In genomic region chr10:79890670-79891069, GRCm38 (mm10) we compare ENCODE assay signal across 17 mouse cellular contexts. TPM values are rescaled to one million over a fixed set of nuclear protein-coding genes. Genes with fewer than 3 reads are reported as not detected.
DNase-seq lines count a peak whose midpoint lies in the region; ATAC-seq and TF ChIP-seq lines count a peak whose summit lies in the region.
"Had no signal": no experiment of that assay in that cellular context is flagged by ENCODE, and none has a peak within 500 bp of the region (broad histone marks: within the 10 kb centered on the region; RNA-seq: fewer than 3 reads in every experiment).

Gene Cfd (plus strand): TSS chr10:79890853.

- WGBS in forebrain, embryonic 10.5 days, result 55% methylated on average over 5 of the region's 5 CpGs
- 38% methylated on average over 5 of the region's 5 CpGs for WGBS in forebrain, embryonic 12.5 days
- 42% methylated on average over 5 of the region's 5 CpGs for WGBS in lung, adult 2 months

- H3K4me1 ChIP-seq in forebrain, embryonic 10.5 days, result 0 out of 2 replicates have a peak, but pooled peaks cover 4% of the 10 kb centered on the region
- no peaks in the 10 kb centered on the region for H3K4me1 ChIP-seq in forebrain, embryonic 12.5 days
- no peaks in the 10 kb centered on the region for H3K4me1 ChIP-seq in lung, adult 2 months (ENCODE audit: control insufficient read depth, insufficient read depth, low read length)
- H3K4me1 ChIP-seq: midbrain, embryonic 12.5 days had no signal

- no peak within 1 kb of the TSS for H3K4me2 ChIP-seq in forebrain, embryonic 12.5 days
- H3K4me2 ChIP-seq: liver, embryonic 11.5 days; midbrain, embryonic 12.5 days had no signal

- TF ChIP-seq CTCF in lung, adult 2 months (IDR thresholded peaks at IDR 0.05; ENCODE audit: insufficient read depth, low read length), result no peak

- no peak for DNase-seq in forebrain, embryonic 10.5 days (ENCODE audit: extremely low spot score, low spot score)
- DNase-seq in lung, adult 2 months, result no peak
- no peak for DNase-seq in lung, postnatal 36 days
- no peak for DNase-seq in adrenal gland, postnatal 36 days
- no peak for DNase-seq in gastrocnemius, postnatal 36 days
- no peak for DNase-seq in frontal cortex, adult 2 months (ENCODE audit: extremely low spot score in 1 of 2, low spot score in 1 of 2)
- no peak for DNase-seq in kidney, postnatal 10 days
- DNase-seq: kidney, adult 8-10 months; lung, postnatal 10 days; right cerebral cortex, postnatal 4 days had no signal

- H3K4me3 ChIP-seq in forebrain, embryonic 10.5 days, result 0 out of 2 replicates have a peak within 1 kb of the TSS, but pooled peaks have one; percentile 9
- H3K4me3 ChIP-seq in forebrain, embryonic 12.5 days (replicated peaks), result no peak within 1 kb of the TSS
- no peak within 1 kb of the TSS for H3K4me3 ChIP-seq in lung, adult 2 months (replicated peaks; ENCODE audit: extremely low read depth, low read depth, low read length)
- H3K4me3 ChIP-seq: layer of hippocampus, adult 2 months; midbrain, embryonic 12.5 days had no signal

- no peak for ATAC-seq in forebrain, embryonic 12.5 days (ENCODE audit: low FRiP score)

- no peak within 1 kb of the TSS for H3K9ac ChIP-seq in forebrain, embryonic 12.5 days
- H3K9ac ChIP-seq: midbrain, embryonic 12.5 days had no signal

- intact Hi-C loops in gastrocnemius, postnatal 36 days (cut with DNase I), result loop anchor here (2.0 kb wide), 1 partner anchor 66 kb away; no protein-coding TSS in a partner anchor

- H3K27me3 ChIP-seq in forebrain, embryonic 10.5 days (ENCODE audit: poor library complexity, severe bottlenecking), result peaks cover 73% of the 10 kb centered on the region
- H3K27me3 ChIP-seq in forebrain, embryonic 12.5 days, result peaks cover 41% of the 10 kb centered on the region

- H3K36me3 ChIP-seq in forebrain, embryonic 10.5 days (replicated peaks), result peaks cover 14% of the 10 kb centered on the region
- H3K36me3 ChIP-seq in forebrain, embryonic 12.5 days (replicated peaks), result peaks cover 14% of the 10 kb centered on the region

- TF ChIP-seq POLR2A in lung, adult 2 months (IDR thresholded peaks at IDR 0.05; ENCODE audit: borderline replicate concordance, extremely low read depth, low read depth, low read length), result no peak

- H3K9me3 ChIP-seq in forebrain, embryonic 10.5 days, result no peaks in the 10 kb centered on the region
- H3K9me3 ChIP-seq in forebrain, embryonic 12.5 days, result no peaks in the 10 kb centered on the region
- H3K9me3 ChIP-seq: midbrain, embryonic 12.5 days had no signal

- no peak within 1 kb of the TSS for H3K27ac ChIP-seq in forebrain, embryonic 10.5 days
- no peak within 1 kb of the TSS for H3K27ac ChIP-seq in forebrain, embryonic 12.5 days
- H3K27ac ChIP-seq: layer of hippocampus, adult 2 months; midbrain, embryonic 12.5 days had no signal

RNA-seq across cellular contexts. Expression of gene Cfd, which starts in this region (rescaled TPM):
- polyA plus RNA-seq in forebrain, embryonic 10.5 days (2016; fragmentation: Nextera tagmentation; extraction: Ambion mirVana), result not detected in 2 replicates
- not detected in 2 replicates for polyA plus RNA-seq in forebrain, embryonic 12.5 days (2016; fragmentation: Nextera tagmentation; extraction: Ambion mirVana)
- 297 and 1,797 TPM in 2 replicates for polyA plus RNA-seq in lung, adult 2 months (2012; rRNA removed)
- 1,000 to 10,000 TPM; 1,484 to 1,596 TPM for total RNA-seq in adrenal gland, postnatal 36 days (2021)
- 10 to 100 TPM; 47.6 to 86.0 TPM for total RNA-seq in gastrocnemius, postnatal 36 days (2021)
- polyA plus RNA-seq in frontal cortex, adult 2 months (2012; rRNA removed), result 1.1 and 3.5 TPM in 2 replicates
- total RNA-seq: hematopoietic stem cell, adult 5-6 weeks; layer of hippocampus, adult 2 months; left cerebral cortex, postnatal 10 days had no signal
- polyA plus RNA-seq: liver, embryonic 11.5 days; midbrain, embryonic 12.5 days; stomach, embryonic 16.5 days had no signal

Comparison
In these comparisons a context has a peak if more than half of its experiments do, and no peak if none do; other contexts are left out.
1. RNA of gene Cfd (total RNA-seq): 1,484 to 1,596 TPM in adrenal gland, postnatal 36 days; 47.6 to 86.0 TPM in gastrocnemius, postnatal 36 days; every median in the first group is over 10 times any median in the second.
2. RNA of gene Cfd (polyA plus RNA-seq): 297 to 1,797 TPM in lung, adult 2 months; 1.1 to 3.5 TPM in frontal cortex, adult 2 months, not detected in forebrain, embryonic 10.5 days and not detected in forebrain, embryonic 12.5 days; every median in the first group is over 10 times any median in the second.